Mouse (Mus musculus): ENCODE data around the gene Ccdc92b. TPM values are rescaled to one million over a fixed set of nuclear protein-coding genes. Genes with fewer than 3 reads are reported as not detected.
A peak's percentile ranks its signal among the peaks of the same experiment; 100 is the strongest.
"Not testable (repeated sequence)": the region's sequence is repeated elsewhere in the genome, so short reads cannot be mapped to it uniquely, and the experiment has no call there.

Ccdc92b gene
- under 1 TPM; 0.47 to 0.59 TPM for total RNA-seq (2021)

GRCm38 (mm10) chr11:74619201-74619955 lies at the start of gene Ccdc92b:
TSS of gene Ccdc92b (plus strand) at chr11:74619605.
- peak; percentile 11 for DNase-seq (ENCODE audit: low spot score)
- intact Hi-C loops (cut with DNase I), result no loop called here

DNA sequence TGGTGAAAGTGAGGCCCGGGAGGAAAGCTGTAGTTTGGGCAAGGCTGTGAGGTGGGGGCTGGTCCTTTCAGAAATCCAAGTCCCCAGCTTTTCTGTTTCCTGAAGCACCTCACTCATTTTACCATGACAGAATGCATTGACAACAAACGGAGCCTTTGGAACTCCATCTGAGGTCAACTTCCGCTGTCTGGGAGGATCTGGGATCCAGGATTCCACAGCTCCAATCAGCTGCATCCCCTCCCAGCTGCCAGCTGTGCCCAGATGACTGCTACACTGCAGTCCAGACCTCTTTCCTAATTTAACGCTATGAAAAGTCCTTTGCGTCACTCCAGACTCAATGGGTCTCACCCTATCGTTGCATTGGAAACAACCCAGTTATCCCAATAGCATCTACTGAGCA lies 49.7 kb upstream of the Ccdc92b start:
- no peak for DNase-seq (ENCODE audit: low spot score)
- intact Hi-C loops (cut with DNase I), result no loop called here

- DNase-seq (ENCODE audit: low spot score), result peak; percentile 23
- intact Hi-C loops (cut with DNase I), result no loop called here
These were observed 46.8 kb upstream of the Ccdc92b start for GRCm38 (mm10) chr11:74572459-74573061.

- intact Hi-C loops (cut with DNase I), result no loop called here
- DNase-seq (ENCODE audit: low spot score), result no peak
These were observed 44.5 kb upstream of the Ccdc92b start for GRCm38 (mm10) chr11:74574768-74575434.

DNA sequence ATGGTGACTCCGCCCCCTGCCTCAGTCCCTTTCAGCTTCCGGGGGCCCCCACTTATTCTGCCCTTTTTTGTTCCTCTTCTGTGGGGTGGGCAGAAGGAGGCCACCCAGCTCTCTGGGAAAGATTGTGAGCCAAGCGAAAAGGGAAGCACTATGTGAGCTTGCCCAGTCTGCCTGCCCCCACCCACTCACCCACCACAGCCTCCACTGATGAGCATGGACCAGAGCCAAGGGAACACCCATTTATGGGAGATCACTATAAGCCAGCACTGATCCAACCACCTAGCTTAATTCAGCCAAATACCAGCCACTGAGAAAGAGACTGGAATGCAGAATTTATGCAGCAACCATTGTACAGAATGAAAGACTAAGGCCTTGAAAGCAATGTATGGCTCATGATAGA lies 43.5 kb upstream of the Ccdc92b start:
- no peak for DNase-seq (ENCODE audit: low spot score)
- intact Hi-C loops (cut with DNase I), result no loop called here

DNA sequence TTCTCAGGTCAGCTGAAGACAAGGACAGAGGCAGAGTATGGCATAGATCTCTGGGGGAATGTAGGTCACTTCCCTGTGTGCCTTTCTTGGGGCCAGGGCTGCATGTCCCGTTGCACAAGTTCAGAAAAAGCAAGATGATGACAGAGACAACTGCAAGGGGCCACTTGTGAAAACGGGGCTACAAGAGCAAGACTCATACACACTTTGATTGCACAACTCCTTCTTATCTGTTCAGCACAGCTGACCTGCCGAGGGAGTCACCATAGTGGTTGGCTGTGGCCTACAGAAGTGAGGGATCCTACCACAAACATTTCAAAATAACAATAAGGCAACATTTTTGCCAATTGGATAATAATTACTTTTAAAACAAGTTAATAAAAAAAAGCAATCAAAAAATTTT lies 42.3 kb upstream of the Ccdc92b start:
- no peak for DNase-seq (ENCODE audit: low spot score)
- intact Hi-C loops (cut with DNase I), result no loop called here

GRCm38 (mm10) chr11:74581333-74581732 lies 38.1 kb upstream of the Ccdc92b start:
- intact Hi-C loops (cut with DNase I); DNase-seq (ENCODE audit: low spot score): not testable (repeated sequence)

GRCm38 (mm10) chr11:74582464-74582863 lies 36.9 kb upstream of the Ccdc92b start:
- no peak for DNase-seq (ENCODE audit: low spot score)
- intact Hi-C loops (cut with DNase I), result no loop called here

- DNase-seq (ENCODE audit: low spot score), result no peak
- intact Hi-C loops (cut with DNase I), result no loop called here
These were observed 35.5 kb upstream of the Ccdc92b start for GRCm38 (mm10) chr11:74583824-74584349.

GRCm38 (mm10) chr11:74584946-74585723 lies 34.3 kb upstream of the Ccdc92b start:
- intact Hi-C loops (cut with DNase I), result no loop called here
- no peak for DNase-seq (ENCODE audit: low spot score)

- DNase-seq (ENCODE audit: low spot score), result no peak
These were observed 33.0 kb upstream of the Ccdc92b start for GRCm38 (mm10) chr11:74586401-74586800.

GRCm38 (mm10) chr11:74589401-74590238 lies 29.8 kb upstream of the Ccdc92b start:
- no peak for DNase-seq (ENCODE audit: low spot score)
- intact Hi-C loops (cut with DNase I), result no loop called here

More at GRCm38 (mm10) chr11:74586401-74586800, 33.0 kb upstream of the Ccdc92b start:
- intact Hi-C loops (cut with DNase I), result no loop called here

DNA sequence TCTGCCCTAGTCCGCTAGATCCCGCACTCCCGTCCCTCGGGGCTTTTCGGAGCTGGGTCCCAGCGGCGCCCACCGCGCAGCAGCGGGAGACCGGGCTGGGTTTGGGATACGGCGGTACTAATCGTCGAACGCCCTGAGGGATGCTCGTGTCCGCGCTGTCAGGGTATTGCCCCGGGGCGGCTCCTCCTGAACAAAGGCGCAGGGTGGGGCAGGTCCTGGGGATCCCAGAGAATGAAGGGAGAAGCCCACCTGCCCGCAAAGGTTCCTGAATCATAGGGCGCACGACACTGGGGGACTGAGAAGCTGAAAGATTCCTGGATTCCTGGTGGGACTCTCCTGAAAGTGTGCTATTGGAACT lies 29.2 kb upstream of the Ccdc92b start:
- DNase-seq (ENCODE audit: low spot score), result no peak
- intact Hi-C loops (cut with DNase I), result no loop called here

DNA sequence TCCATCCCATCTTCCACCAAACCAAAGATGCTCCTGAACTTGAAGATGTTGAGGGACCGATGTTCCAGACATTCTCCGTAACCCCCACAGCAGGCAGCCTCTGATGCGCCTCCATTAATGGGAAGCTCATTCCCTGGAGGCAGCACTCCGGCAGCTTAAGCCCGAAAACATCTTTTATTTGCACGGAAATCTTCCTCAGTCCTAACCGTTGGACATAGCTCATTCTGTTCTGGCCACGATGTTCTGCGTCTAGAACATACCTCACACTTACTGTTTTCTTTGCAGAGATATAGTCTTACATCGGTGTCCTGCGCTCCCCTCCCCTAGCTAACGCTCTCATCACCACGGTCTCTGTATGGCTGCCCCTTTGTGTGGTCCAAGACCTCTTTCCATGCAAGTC lies 28.7 kb upstream of the Ccdc92b start:
- intact Hi-C loops (cut with DNase I), result no loop called here
- no peak for DNase-seq (ENCODE audit: low spot score)

DNA sequence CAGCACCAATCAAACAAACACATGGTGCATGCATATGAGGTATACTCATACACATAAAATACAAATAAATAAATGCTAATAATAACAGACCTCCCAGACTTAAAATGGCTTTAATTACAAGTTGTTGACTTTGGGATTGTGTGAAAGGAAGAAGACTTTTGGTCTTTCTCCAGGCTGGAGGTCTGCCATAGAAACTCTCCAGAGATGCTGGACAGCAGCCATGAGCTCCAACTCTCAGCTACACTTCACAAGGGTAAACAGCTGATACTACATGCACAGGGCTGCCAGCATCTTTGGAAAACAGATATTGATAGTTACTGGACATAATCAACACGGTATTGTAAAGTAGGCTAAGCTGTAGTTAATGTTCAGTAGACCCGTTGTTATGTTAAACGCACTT lies 27.2 kb upstream of the Ccdc92b start:
- intact Hi-C loops (cut with DNase I), result no loop called here
- DNase-seq (ENCODE audit: low spot score), result no peak

DNA sequence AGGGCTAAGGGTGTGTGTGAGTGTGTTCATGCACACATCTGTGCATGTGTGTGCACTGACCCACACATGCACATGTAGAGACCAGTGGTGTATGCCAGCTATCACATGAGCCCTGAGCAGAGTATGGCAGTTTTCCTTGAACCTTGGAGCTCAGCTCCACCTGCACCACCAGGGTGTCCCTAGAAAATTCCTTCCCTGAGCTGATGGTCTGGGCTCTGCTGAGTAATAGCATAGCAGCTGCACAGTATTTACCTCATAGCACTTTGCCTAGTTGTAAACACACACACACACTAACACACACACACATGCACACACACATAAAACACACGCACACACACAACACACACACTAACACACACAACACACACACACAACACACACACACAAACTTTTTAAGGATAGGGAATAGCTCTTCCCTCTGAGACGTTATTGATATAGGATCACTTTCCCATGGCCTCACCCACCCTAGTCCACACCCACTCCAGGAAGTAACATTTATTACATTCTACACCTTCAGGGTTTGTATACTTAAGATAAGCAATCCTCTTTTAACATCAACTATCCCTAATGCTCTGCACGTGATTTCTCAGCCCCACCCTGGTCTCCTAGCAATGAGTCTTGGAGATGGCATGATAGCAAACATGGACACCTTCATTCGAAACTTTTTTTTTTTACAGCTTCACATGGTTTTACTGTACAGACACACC lies 22.0 kb upstream of the Ccdc92b start:
- intact Hi-C loops (cut with DNase I), result no loop called here

GRCm38 (mm10) chr11:74597990-74598337 lies 21.4 kb upstream of the Ccdc92b start:
- no peak for DNase-seq (ENCODE audit: low spot score)
- intact Hi-C loops (cut with DNase I), result no loop called here

More for the DNA sequence above, 22.0 kb upstream of the Ccdc92b start:
- DNase-seq (ENCODE audit: low spot score), result no peak

GRCm38 (mm10) chr11:74602286-74602685 lies 17.1 kb upstream of the Ccdc92b start:
- DNase-seq (ENCODE audit: low spot score), result no peak
- intact Hi-C loops (cut with DNase I), result no loop called here

GRCm38 (mm10) chr11:74610068-74610467 lies 9.3 kb upstream of the Ccdc92b start:
- DNase-seq (ENCODE audit: low spot score), result no peak
- intact Hi-C loops (cut with DNase I), result no loop called here

Data from heart, postnatal 25 days (tissue).